Mouse (Mus musculus): Measurements from ENCODE around the gene St7. TPM values are rescaled to one million over a fixed set of nuclear protein-coding genes. Genes with fewer than 3 reads are reported as not detected.

Gene St7
- polyA plus RNA-seq, 1 experiment, result 7.4 TPM

GRCm38 (mm10) chr6:17733951-17734411 is 41.2 kb downstream of the St7 start:
- H3K9me3 ChIP-seq (replicated peaks; ENCODE audit: control insufficient read depth, insufficient read depth, low read length, poor library complexity, severe bottlenecking), result no peaks in the 10 kb centered on the region
- TF ChIP-seq POLR2A (IDR thresholded peaks at IDR 0.05; ENCODE audit: insufficient read depth, low read length) (no peak), CTCF (IDR thresholded peaks at IDR 0.05; ENCODE audit: low read depth, low read length) (no peak), EP300 (IDR thresholded peaks at IDR 0.05; ENCODE audit: insufficient read depth, low read depth, low read length) (no peak)
- H3K27ac ChIP-seq (ENCODE audit: insufficient read depth, low read length), result no peak overlapping the region
- H3K36me3 ChIP-seq (ENCODE audit: control insufficient read depth, insufficient read depth, low read length, poor library complexity, severe bottlenecking), result no peaks in the 10 kb centered on the region
- no peaks in the 10 kb centered on the region for H3K4me1 ChIP-seq (ENCODE audit: control insufficient read depth, insufficient read depth, low read length)
- no peak overlapping the region for H3K4me3 ChIP-seq (ENCODE audit: low read depth, low read length)
- no peaks in the 10 kb centered on the region for H3K27me3 ChIP-seq (ENCODE audit: control insufficient read depth, insufficient read depth, low read length, poor library complexity, severe bottlenecking)
- no peak overlapping the region for H3K9ac ChIP-seq (ENCODE audit: low read depth, poor library complexity, severe bottlenecking)

- TF ChIP-seq POLR2A (IDR thresholded peaks at IDR 0.05; ENCODE audit: insufficient read depth, low read length), result no peak
- TF ChIP-seq CTCF (IDR thresholded peaks at IDR 0.05; ENCODE audit: low read depth, low read length), result no peak
- TF ChIP-seq EP300 (IDR thresholded peaks at IDR 0.05; ENCODE audit: insufficient read depth, low read depth, low read length), result no peak
- no peaks in the 10 kb centered on the region for H3K36me3 ChIP-seq (ENCODE audit: control insufficient read depth, insufficient read depth, low read length, poor library complexity, severe bottlenecking)
- H3K9ac ChIP-seq (ENCODE audit: low read depth, poor library complexity, severe bottlenecking), result no peak overlapping the region
These were observed 44.7 kb downstream of the St7 start for GRCm38 (mm10) chr6:17737262-17737948.

GRCm38 (mm10) chr6:17740128-17740527 is 47.4 kb downstream of the St7 start:
- no peak overlapping the region for H3K4me3 ChIP-seq (ENCODE audit: low read depth, low read length)

More at GRCm38 (mm10) chr6:17737262-17737948, 44.7 kb downstream of the St7 start:
- no peak overlapping the region for H3K27ac ChIP-seq (ENCODE audit: insufficient read depth, low read length)
- no peak overlapping the region for H3K4me3 ChIP-seq (ENCODE audit: low read depth, low read length)
- H3K9me3 ChIP-seq (replicated peaks; ENCODE audit: control insufficient read depth, insufficient read depth, low read length, poor library complexity, severe bottlenecking), result no peaks in the 10 kb centered on the region
- no peaks in the 10 kb centered on the region for H3K4me1 ChIP-seq (ENCODE audit: control insufficient read depth, insufficient read depth, low read length)
- H3K27me3 ChIP-seq (ENCODE audit: control insufficient read depth, insufficient read depth, low read length, poor library complexity, severe bottlenecking), result no peaks in the 10 kb centered on the region

GRCm38 (mm10) chr6:17741639-17742038 is 48.9 kb downstream of the St7 start:
- Histone ChIP-seq H3K4me1 (ENCODE audit: control insufficient read depth, insufficient read depth, low read length) (no peaks in the 10 kb centered on the region), H3K27me3 (ENCODE audit: control insufficient read depth, insufficient read depth, low read length, poor library complexity, severe bottlenecking) (no peaks in the 10 kb centered on the region), H3K9me3 (replicated peaks; ENCODE audit: control insufficient read depth, insufficient read depth, low read length, poor library complexity, severe bottlenecking) (no peaks in the 10 kb centered on the region), H3K27ac (ENCODE audit: insufficient read depth, low read length) (no peak overlapping the region), H3K4me3 (ENCODE audit: low read depth, low read length) (no peak overlapping the region), H3K9ac (ENCODE audit: low read depth, poor library complexity, severe bottlenecking) (no peak overlapping the region), H3K36me3 (ENCODE audit: control insufficient read depth, insufficient read depth, low read length, poor library complexity, severe bottlenecking) (no peaks in the 10 kb centered on the region)
- no peak for TF ChIP-seq CTCF (IDR thresholded peaks at IDR 0.05; ENCODE audit: low read depth, low read length)
- no peak for TF ChIP-seq EP300 (IDR thresholded peaks at IDR 0.05; ENCODE audit: insufficient read depth, low read depth, low read length)
- no peak for TF ChIP-seq POLR2A (IDR thresholded peaks at IDR 0.05; ENCODE audit: insufficient read depth, low read length)

More at GRCm38 (mm10) chr6:17740128-17740527, 47.4 kb downstream of the St7 start:
- no peak for TF ChIP-seq CTCF (IDR thresholded peaks at IDR 0.05; ENCODE audit: low read depth, low read length)
- TF ChIP-seq EP300 (IDR thresholded peaks at IDR 0.05; ENCODE audit: insufficient read depth, low read depth, low read length), result no peak
- no peak for TF ChIP-seq POLR2A (IDR thresholded peaks at IDR 0.05; ENCODE audit: insufficient read depth, low read length)
- Histone ChIP-seq H3K27me3 (ENCODE audit: control insufficient read depth, insufficient read depth, low read length, poor library complexity, severe bottlenecking) (no peaks in the 10 kb centered on the region), H3K4me1 (ENCODE audit: control insufficient read depth, insufficient read depth, low read length) (no peaks in the 10 kb centered on the region), H3K27ac (ENCODE audit: insufficient read depth, low read length) (no peak overlapping the region), H3K36me3 (ENCODE audit: control insufficient read depth, insufficient read depth, low read length, poor library complexity, severe bottlenecking) (no peaks in the 10 kb centered on the region), H3K9me3 (replicated peaks; ENCODE audit: control insufficient read depth, insufficient read depth, low read length, poor library complexity, severe bottlenecking) (no peaks in the 10 kb centered on the region), H3K9ac (ENCODE audit: low read depth, poor library complexity, severe bottlenecking) (no peak overlapping the region)

GRCm38 (mm10) chr6:17742209-17742608 is 49.5 kb downstream of the St7 start:
- Histone ChIP-seq H3K9me3 (replicated peaks; ENCODE audit: control insufficient read depth, insufficient read depth, low read length, poor library complexity, severe bottlenecking) (no peaks in the 10 kb centered on the region), H3K4me1 (ENCODE audit: control insufficient read depth, insufficient read depth, low read length) (no peaks in the 10 kb centered on the region), H3K27ac (ENCODE audit: insufficient read depth, low read length) (no peak overlapping the region), H3K27me3 (ENCODE audit: control insufficient read depth, insufficient read depth, low read length, poor library complexity, severe bottlenecking) (no peaks in the 10 kb centered on the region), H3K4me3 (ENCODE audit: low read depth, low read length) (no peak overlapping the region), H3K9ac (ENCODE audit: low read depth, poor library complexity, severe bottlenecking) (no peak overlapping the region), H3K36me3 (ENCODE audit: control insufficient read depth, insufficient read depth, low read length, poor library complexity, severe bottlenecking) (no peaks in the 10 kb centered on the region)
- TF ChIP-seq EP300 (IDR thresholded peaks at IDR 0.05; ENCODE audit: insufficient read depth, low read depth, low read length) (no peak), CTCF (IDR thresholded peaks at IDR 0.05; ENCODE audit: low read depth, low read length) (no peak), POLR2A (IDR thresholded peaks at IDR 0.05; ENCODE audit: insufficient read depth, low read length) (no peak)

- H3K9me3 ChIP-seq (replicated peaks; ENCODE audit: control insufficient read depth, insufficient read depth, low read length, poor library complexity, severe bottlenecking), result no peaks in the 10 kb centered on the region
- H3K36me3 ChIP-seq (ENCODE audit: control insufficient read depth, insufficient read depth, low read length, poor library complexity, severe bottlenecking), result no peaks in the 10 kb centered on the region
- TF ChIP-seq EP300 (IDR thresholded peaks at IDR 0.05; ENCODE audit: insufficient read depth, low read depth, low read length) (no peak), POLR2A (IDR thresholded peaks at IDR 0.05; ENCODE audit: insufficient read depth, low read length) (no peak), CTCF (IDR thresholded peaks at IDR 0.05; ENCODE audit: low read depth, low read length) (no peak)
- no peaks in the 10 kb centered on the region for H3K27me3 ChIP-seq (ENCODE audit: control insufficient read depth, insufficient read depth, low read length, poor library complexity, severe bottlenecking)
- no peaks in the 10 kb centered on the region for H3K4me1 ChIP-seq (ENCODE audit: control insufficient read depth, insufficient read depth, low read length)
- H3K9ac ChIP-seq (ENCODE audit: low read depth, poor library complexity, severe bottlenecking), result no peak overlapping the region
- H3K4me3 ChIP-seq (ENCODE audit: low read depth, low read length), result no peak overlapping the region
- H3K27ac ChIP-seq (ENCODE audit: insufficient read depth, low read length), result no peak overlapping the region
These were observed 50.6 kb downstream of the St7 start for GRCm38 (mm10) chr6:17743325-17743724.
